Mouse (Mus musculus): ENCODE measurements around the gene Hypk. TPM values are rescaled to one million over a fixed set of nuclear protein-coding genes. Genes with fewer than 3 reads are reported as not detected.
"Not testable (repeated sequence)": the region's sequence is repeated elsewhere in the genome, so short reads cannot be mapped to it uniquely, and the experiment has no call there.

Hypk gene
- polyA plus RNA-seq, 1 experiment from 2014 or later, result 97.0 TPM

- Histone ChIP-seq H3K4me2 (peak within 1 kb of the TSS; percentile 84), H3K27me3 (no peaks in the 10 kb centered on the region), H3K4me3 (peak within 1 kb of the TSS; percentile 96), H3K9me3 (no peaks in the 10 kb centered on the region), H3K36me3 (peaks cover 19% of the 10 kb centered on the region), H3K9ac (peak within 1 kb of the TSS; percentile 96), H3K27ac (peak within 1 kb of the TSS; percentile 96), H3K4me1 (peaks cover 24% of the 10 kb centered on the region)
- peak; percentile 98 for ATAC-seq (ENCODE audit: borderline replicate concordance, extremely low read depth, low FRiP score, low TSS enrichment)
- WGBS, result under 1% methylated on average over 55 of the region's 74 CpGs
These were observed 4.2 kb upstream of the Hypk start, which contains the start of gene Serf2 for GRCm38 (mm10) chr2:121448739-121449535. Gene Serf2, plus strand, starts transcription at chr2:121449195.

- under 1% methylated on average over 53 of the region's 54 CpGs for WGBS
- H3K36me3 ChIP-seq, result peaks cover 19% of the 10 kb centered on the region
- H3K4me2 ChIP-seq, result peak overlapping the region; percentile 60
- ATAC-seq (ENCODE audit: borderline replicate concordance, extremely low read depth, low FRiP score, low TSS enrichment), result peak; percentile 56; the same call in 1 of the 2 replicates
- peak overlapping the region; percentile 96 for H3K4me3 ChIP-seq
- peak overlapping the region; percentile 96 for H3K9ac ChIP-seq
- H3K27me3 ChIP-seq, result no peaks in the 10 kb centered on the region
- peaks cover 24% of the 10 kb centered on the region for H3K4me1 ChIP-seq
- H3K27ac ChIP-seq, result peak overlapping the region; percentile 94
- H3K9me3 ChIP-seq, result no peaks in the 10 kb centered on the region
These were observed 3.5 kb upstream of the Hypk start for GRCm38 (mm10) chr2:121449545-121450011.

- no peak for ATAC-seq (ENCODE audit: borderline replicate concordance, extremely low read depth, low FRiP score, low TSS enrichment)
- H3K9me3 ChIP-seq, result no peaks in the 10 kb centered on the region
- H3K9ac ChIP-seq, result peak overlapping the region; percentile 96
- H3K4me1 ChIP-seq, result peaks cover 24% of the 10 kb centered on the region
- H3K4me3 ChIP-seq, result peak overlapping the region; percentile 96
- H3K27ac ChIP-seq, result peak overlapping the region; percentile 94
- peaks cover 21% of the 10 kb centered on the region for H3K36me3 ChIP-seq
- H3K27me3 ChIP-seq, result no peaks in the 10 kb centered on the region
- WGBS, result 1% methylated on average over 7 of the region's 7 CpGs
- H3K4me2 ChIP-seq, result peak overlapping the region; percentile 60
These were observed 3.0 kb upstream of the Hypk start for GRCm38 (mm10) chr2:121450093-121450492.

GRCm38 (mm10) chr2:121452361-121452760, 729 bp upstream of the Hypk start:
- H3K27me3 ChIP-seq, result no peaks in the 10 kb centered on the region
- no peak overlapping the region for H3K27ac ChIP-seq
- peaks cover 31% of the 10 kb centered on the region for H3K4me1 ChIP-seq
- 68% methylated on average over 4 of the region's 4 CpGs for WGBS
- H3K4me2 ChIP-seq, result no peak overlapping the region
- no peak overlapping the region for H3K4me3 ChIP-seq
- no peak for ATAC-seq (ENCODE audit: borderline replicate concordance, extremely low read depth, low FRiP score, low TSS enrichment)
- H3K36me3 ChIP-seq, result peaks cover 23% of the 10 kb centered on the region
- H3K9me3 ChIP-seq, result no peaks in the 10 kb centered on the region
- H3K9ac ChIP-seq, result no peak overlapping the region; the same call in 1 of the 2 replicates

GRCm38 (mm10) chr2:121453917-121454316, 827 bp downstream of the Hypk start:
- ATAC-seq (ENCODE audit: borderline replicate concordance, extremely low read depth, low FRiP score, low TSS enrichment), result no peak
- Histone ChIP-seq H3K27ac (no peak overlapping the region), H3K27me3 (no peaks in the 10 kb centered on the region), H3K9me3 (no peaks in the 10 kb centered on the region), H3K36me3 (peaks cover 30% of the 10 kb centered on the region), H3K4me3 (no peak overlapping the region), H3K4me1 (peaks cover 32% of the 10 kb centered on the region), H3K9ac (no peak overlapping the region), H3K4me2 (no peak overlapping the region)
- WGBS, result 77% methylated on average over 6 of the region's 6 CpGs

- no peak overlapping the region for H3K4me2 ChIP-seq
- peaks cover 28% of the 10 kb centered on the region for H3K4me1 ChIP-seq
- no peaks in the 10 kb centered on the region for H3K27me3 ChIP-seq
- no peak overlapping the region for H3K27ac ChIP-seq
- no peak for ATAC-seq (ENCODE audit: borderline replicate concordance, extremely low read depth, low FRiP score, low TSS enrichment)
- peaks cover 42% of the 10 kb centered on the region for H3K36me3 ChIP-seq
- 74% methylated on average over 5 of the region's 5 CpGs for WGBS
- no peak overlapping the region for H3K9ac ChIP-seq
- no peaks in the 10 kb centered on the region for H3K9me3 ChIP-seq
- no peak overlapping the region for H3K4me3 ChIP-seq
These were observed 2.4 kb downstream of the Hypk start for GRCm38 (mm10) chr2:121455534-121455933.

GRCm38 (mm10) chr2:121456692-121457642, 3.9 kb downstream of the Hypk start, which contains the start of gene Serinc4:
Gene Serinc4, minus strand, starts transcription at chr2:121456781.
- peaks cover 36% of the 10 kb centered on the region for H3K36me3 ChIP-seq
- 3% methylated on average over 41 of the region's 41 CpGs for WGBS
- peak within 1 kb of the TSS; percentile 64 for H3K4me3 ChIP-seq
- no peaks in the 10 kb centered on the region for H3K27me3 ChIP-seq
- H3K9ac ChIP-seq, result peak within 1 kb of the TSS; percentile 60
- peak; percentile 89 for ATAC-seq (ENCODE audit: borderline replicate concordance, extremely low read depth, low FRiP score, low TSS enrichment)
- H3K9me3 ChIP-seq, result no peaks in the 10 kb centered on the region
- peaks cover 20% of the 10 kb centered on the region for H3K4me1 ChIP-seq
- peak within 1 kb of the TSS; percentile 61 for H3K4me2 ChIP-seq
- peak within 1 kb of the TSS; percentile 65 for H3K27ac ChIP-seq

- Histone ChIP-seq H3K27ac (no peak overlapping the region), H3K9me3 (no peaks in the 10 kb centered on the region), H3K27me3 (no peaks in the 10 kb centered on the region), H3K36me3 (peaks cover 20% of the 10 kb centered on the region; the same call in 1 of the 2 replicates), H3K9ac (no peak overlapping the region), H3K4me2 (no peak overlapping the region), H3K4me1 (peaks cover 15% of the 10 kb centered on the region), H3K4me3 (no peak overlapping the region)
- 51% methylated on average over 2 of the region's 2 CpGs for WGBS
- ATAC-seq (ENCODE audit: borderline replicate concordance, extremely low read depth, low FRiP score, low TSS enrichment), result no peak
These were observed 7.0 kb downstream of the Hypk start for GRCm38 (mm10) chr2:121460071-121460470.

- H3K36me3 ChIP-seq; H3K9ac ChIP-seq; ATAC-seq (ENCODE audit: borderline replicate concordance, extremely low read depth, low FRiP score, low TSS enrichment); H3K9me3 ChIP-seq; H3K27ac ChIP-seq; H3K4me1 ChIP-seq; H3K27me3 ChIP-seq; H3K4me3 ChIP-seq; H3K4me2 ChIP-seq: not testable (repeated sequence)
- WGBS, result 48% methylated on average over 3 of the region's 6 CpGs
These were observed 15.9 kb downstream of the Hypk start for GRCm38 (mm10) chr2:121468982-121469381.

GRCm38 (mm10) chr2:121472783-121473182, 19.7 kb downstream of the Hypk start:
- WGBS, result 92% methylated on average over 3 of the region's 3 CpGs
- H3K9ac ChIP-seq; H3K9me3 ChIP-seq; H3K4me3 ChIP-seq; H3K27ac ChIP-seq; H3K36me3 ChIP-seq; H3K4me1 ChIP-seq; ATAC-seq (ENCODE audit: borderline replicate concordance, extremely low read depth, low FRiP score, low TSS enrichment); H3K27me3 ChIP-seq: not testable (repeated sequence)
- H3K4me2 ChIP-seq, result peak overlapping the region; percentile 69; the same call in 1 of the 2 replicates

- peak within 1 kb of the TSS; percentile 66 for H3K9ac ChIP-seq
- not testable (repeated sequence) for H3K36me3 ChIP-seq, H3K9me3 ChIP-seq, H3K4me1 ChIP-seq, H3K27me3 ChIP-seq
- H3K27ac ChIP-seq, result peak within 1 kb of the TSS; percentile 53; the same call in 1 of the 2 replicates
- peak; percentile 94 for ATAC-seq (ENCODE audit: borderline replicate concordance, extremely low read depth, low FRiP score, low TSS enrichment)
- WGBS, result 4% methylated on average over 41 of the region's 41 CpGs
- peak within 1 kb of the TSS; percentile 70 for H3K4me3 ChIP-seq
- peak within 1 kb of the TSS; percentile 69 for H3K4me2 ChIP-seq
These were observed 20.4 kb downstream of the Hypk start, which contains the start of gene Mfap1b for GRCm38 (mm10) chr2:121473301-121474179. Gene Mfap1b, minus strand, starts transcription at chr2:121474067.
